Mouse (Mus musculus): ENCODE data around the gene 4930432K21Rik.

DNA sequence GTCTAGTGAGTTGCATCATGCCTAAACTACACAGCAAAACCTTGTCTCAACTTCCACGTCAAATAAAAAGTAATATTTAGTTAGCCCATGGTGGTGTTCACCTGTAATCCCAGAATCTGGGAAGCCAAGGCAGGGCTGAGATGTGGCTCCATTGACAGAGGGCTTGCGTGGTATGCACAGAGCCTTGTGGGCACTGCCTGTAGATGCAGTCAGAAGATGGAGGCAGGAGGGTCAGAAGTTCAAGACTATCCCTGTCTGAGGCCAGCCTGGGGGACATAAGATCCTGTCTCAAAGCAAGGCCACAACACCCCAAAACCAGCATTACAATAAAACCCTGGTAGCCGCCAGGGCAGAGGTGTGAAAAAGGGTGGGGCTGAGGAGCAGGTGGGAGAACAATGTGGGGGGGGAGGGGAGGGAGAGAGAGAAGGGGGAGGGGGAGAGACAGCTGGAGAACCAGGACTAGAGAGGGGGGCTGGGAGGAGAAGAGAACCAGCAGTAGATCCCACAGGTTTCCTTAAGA lies 46.5 kb downstream of the 4930432K21Rik start:
- TF ChIP-seq CTCF (conservative IDR thresholded peaks at IDR 0.05 in 1 of 2, IDR thresholded peaks at IDR 0.05 in 1 of 2; ENCODE audit: low read depth in 2 of 2, low read length in 2 of 2) (no peak), EP300 (IDR thresholded peaks at IDR 0.05; ENCODE audit: low read length) (no peak), ZMIZ1 (IDR thresholded peaks at IDR 0.05; ENCODE audit: low read depth, low read length) (no peak), POLR2AphosphoS2 (IDR thresholded peaks at IDR 0.05; ENCODE audit: low read depth, low read length) (no peak), HCFC1 (IDR thresholded peaks at IDR 0.05; ENCODE audit: low read depth, low read length) (no peak), POLR2A (IDR thresholded peaks at IDR 0.05; ENCODE audit: low read depth, low read length) (no peak), ZC3H11A (IDR thresholded peaks at IDR 0.05; ENCODE audit: low read depth, low read length) (no peak), CHD2 (IDR thresholded peaks at IDR 0.05; ENCODE audit: low read length) (no peak), MAZ (IDR thresholded peaks at IDR 0.05; ENCODE audit: low read depth, low read length) (no peak), ELF1 (IDR thresholded peaks at IDR 0.05; ENCODE audit: low read depth, low read length) (no peak), SMC3 (IDR thresholded peaks at IDR 0.05; ENCODE audit: low read depth, low read length) (no peak), BHLHE40 (IDR thresholded peaks at IDR 0.05; ENCODE audit: low read depth, low read length) (no peak), USF1 (IDR thresholded peaks at IDR 0.05; ENCODE audit: low read depth, low read length) (no peak), SIN3A (IDR thresholded peaks at IDR 0.05; ENCODE audit: low read length) (no peak)
